Mouse (Mus musculus) urinary bladder, postnatal 25 days (tissue): ENCODE data around the gene Tgfbr3.

Source experiments
- DNase-seq: peaks from one replicate; pipeline ENCODE4 v3.0.0; 2022; ENCODE audit warnings: low spot score

Tgfbr3 gene

GRCm38 (mm10) chr5:107146111-107146616, 143.3 kb downstream of the Tgfbr3 start:
- no peak for DNase-seq

GRCm38 (mm10) chr5:107145125-107145524, 144.3 kb downstream of the Tgfbr3 start:
- DNase-seq, result no peak

GRCm38 (mm10) chr5:107144263-107144843, 145.1 kb downstream of the Tgfbr3 start:
- no peak for DNase-seq

- DNase-seq, result no peak
Observed at GRCm38 (mm10) chr5:107143406-107143805, 146.0 kb downstream of the Tgfbr3 start.

GRCm38 (mm10) chr5:107142791-107143190, 146.6 kb downstream of the Tgfbr3 start:
- DNase-seq, result no peak

- DNase-seq, result no peak
Observed at GRCm38 (mm10) chr5:107141375-107141774, 148.1 kb downstream of the Tgfbr3 start.

- DNase-seq, result no peak
Observed at GRCm38 (mm10) chr5:107139800-107140651, 149.4 kb downstream of the Tgfbr3 start.

GRCm38 (mm10) chr5:107133336-107133735, 156.1 kb downstream of the Tgfbr3 start:
- DNase-seq, result no peak

- DNase-seq, result no peak
Observed at GRCm38 (mm10) chr5:107132231-107132630, 157.2 kb downstream of the Tgfbr3 start.

- DNase-seq, result no peak
Observed at GRCm38 (mm10) chr5:107129304-107129703, 160.1 kb downstream of the Tgfbr3 start.

GRCm38 (mm10) chr5:107126561-107126960, 162.9 kb downstream of the Tgfbr3 start:
- DNase-seq, result no peak

GRCm38 (mm10) chr5:107125131-107125530, 164.3 kb downstream of the Tgfbr3 start:
- DNase-seq, result no peak

GRCm38 (mm10) chr5:107124531-107124930, 164.9 kb downstream of the Tgfbr3 start:
- DNase-seq, result no peak

GRCm38 (mm10) chr5:107122622-107123021, 166.8 kb downstream of the Tgfbr3 start:
- DNase-seq, result no peak

GRCm38 (mm10) chr5:107121086-107121485, 168.3 kb downstream of the Tgfbr3 start:
- no peak for DNase-seq

- DNase-seq, result no peak
Observed at GRCm38 (mm10) chr5:107120624-107121023, 168.8 kb downstream of the Tgfbr3 start.

- no peak for DNase-seq
Observed at GRCm38 (mm10) chr5:107119896-107120295, 169.5 kb downstream of the Tgfbr3 start.

GRCm38 (mm10) chr5:107116821-107117220, 172.6 kb downstream of the Tgfbr3 start:
- DNase-seq, result no peak

- no peak for DNase-seq
Observed at GRCm38 (mm10) chr5:107112656-107113275, 176.7 kb downstream of the Tgfbr3 start.

GRCm38 (mm10) chr5:107111802-107112201, 177.6 kb downstream of the Tgfbr3 start:
- no peak for DNase-seq

- no peak for DNase-seq
Observed at GRCm38 (mm10) chr5:107110880-107111520, 178.4 kb downstream of the Tgfbr3 start.
